Mouse (Mus musculus) intestine, embryonic 14.5 days (tissue): ENCODE data around the gene Hspg2. TPM values are rescaled to one million over a fixed set of nuclear protein-coding genes. Genes with fewer than 3 reads are reported as not detected.

Experiments used
- ATAC-seq: fragments of 200-750 bp; cut with Nextera tagmentation; replicated peaks from 2 replicates; pipeline ENCODE4 v1.8.0; 2017; ENCODE audit warnings: low read depth, moderate number of reproducible peaks, moderate TSS enrichment, moderate library complexity; ENCODE audit not compliant: low FRiP score, low TSS enrichment
- DNase-seq: peaks from one replicate; pipeline ENCODE4 v3.0.0-alpha.2; 2018; ENCODE audit warnings: low spot score
- H3K27ac ChIP-seq: fragments of 300-500 bp; sonication (generic); 2 replicates; pipeline ENCODE4 v1.5.1; 2014; ENCODE audit warnings: low read depth, mild to moderate bottlenecking, control low read depth
- H3K27me3 ChIP-seq: fragments of 300-500 bp; sonication (generic); replicated peaks from 2 replicates; pipeline ENCODE4 v1.6.1; 2014; ENCODE audit warnings: low read length, control low read depth; ENCODE audit not compliant: control insufficient read depth, insufficient read depth
- H3K36me3 ChIP-seq: fragments of 300-500 bp; sonication (generic); 2 replicates; pipeline ENCODE4 v1.6.1; 2014; ENCODE audit warnings: low read length, control low read depth; ENCODE audit not compliant: control insufficient read depth, insufficient read depth
- H3K4me1 ChIP-seq: fragments of 300-500 bp; sonication (generic); replicated peaks from 2 replicates; pipeline ENCODE4 v1.6.1; 2014; ENCODE audit warnings: low read length, control low read depth, mixed read lengths; ENCODE audit not compliant: control insufficient read depth, insufficient read depth
- H3K4me2 ChIP-seq: fragments of 300-500 bp; sonication (generic); 2 replicates; pipeline ENCODE4 v1.6.1; 2014; ENCODE audit warnings: low read length
- H3K4me3 ChIP-seq: fragments of 300-500 bp; sonication (generic); 2 replicates; pipeline ENCODE4 v1.5.1; 2014; ENCODE audit warnings: low read depth, low read length, control low read depth, mixed read lengths
- H3K9ac ChIP-seq: fragments of 300-500 bp; sonication (generic); 2 replicates; pipeline ENCODE4 v1.6.1; 2014; ENCODE audit warnings: mild to moderate bottlenecking, low read length
- H3K9me3 ChIP-seq: fragments of 300-500 bp; sonication (generic); 2 replicates; pipeline ENCODE4 v1.6.1; 2016; ENCODE audit warnings: low read length, control low read depth; ENCODE audit not compliant: control insufficient read depth
- WGBS: fragments of 180-500 bp; shearing (Covaris S2); extraction: QIAGEN DNeasy Blood & Tissue Kit; methylation state at CpG from one replicate; pipeline ENCODE4 v1.1.7; 2014; 5-methylcytosine and 5-hydroxymethylcytosine counted together
- polyA plus RNA-seq: library from polyadenylated mRNA; unstranded; fragments of >200 nt; fragmentation: Nextera tagmentation; extraction: Ambion mirVana; gene quantifications from 2 replicates; pipeline ENCODE4 v1.2.1, GENCODE M21; 2014

Hspg2 gene
- polyA plus RNA-seq, 1 experiment from 2014 or later = 49.8 TPM

DNA sequence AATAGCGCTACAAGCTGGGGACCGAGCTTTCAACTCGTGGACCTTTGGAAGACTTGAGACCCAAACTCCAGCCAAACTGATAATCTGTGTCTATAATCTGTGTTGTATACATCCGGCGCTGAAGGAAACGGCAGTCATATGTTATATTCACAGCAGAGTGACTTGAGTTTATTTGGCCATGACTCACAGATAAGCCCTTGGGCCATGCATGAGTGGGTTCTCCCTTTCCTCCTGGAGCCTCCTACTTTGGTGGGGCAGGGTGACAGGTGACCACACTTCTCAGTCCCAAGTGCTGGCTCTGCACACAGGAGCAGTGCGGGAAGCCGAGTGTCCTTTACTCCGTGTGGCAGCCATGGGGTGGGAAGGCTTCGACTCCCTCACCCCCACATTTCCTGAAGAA, 38.1 kb downstream of the Hspg2 start:
- Histone ChIP-seq H3K27me3 (no peaks in the 10 kb centered on the region), H3K4me1 (no peaks in the 10 kb centered on the region), H3K9me3 (no peaks in the 10 kb centered on the region), H3K27ac (no peak overlapping the region), H3K9ac (no peak overlapping the region), H3K4me3 (no peak overlapping the region), H3K36me3 (peaks cover 61% of the 10 kb centered on the region), H3K4me2 (no peak overlapping the region)
- no peak for DNase-seq
- ATAC-seq = no peak
- WGBS = 92% methylated on average over 10 of the region's 10 CpGs

GRCm38 (mm10) chr4:137509528-137509927, 41.0 kb downstream of the Hspg2 start:
- no peaks in the 10 kb centered on the region for H3K27me3 ChIP-seq
- H3K4me3 ChIP-seq = no peak overlapping the region
- WGBS = 66% methylated on average over 9 of the region's 9 CpGs
- ATAC-seq = no peak
- no peak overlapping the region for H3K9ac ChIP-seq
- no peak overlapping the region for H3K27ac ChIP-seq
- no peaks in the 10 kb centered on the region for H3K9me3 ChIP-seq
- no peaks in the 10 kb centered on the region for H3K4me1 ChIP-seq
- DNase-seq = no peak
- peaks cover 60% of the 10 kb centered on the region for H3K36me3 ChIP-seq
- no peak overlapping the region for H3K4me2 ChIP-seq

GRCm38 (mm10) chr4:137510021-137510696, 41.6 kb downstream of the Hspg2 start:
- Histone ChIP-seq H3K27ac (no peak overlapping the region), H3K4me2 (no peak overlapping the region), H3K9me3 (no peaks in the 10 kb centered on the region), H3K4me3 (no peak overlapping the region), H3K4me1 (no peaks in the 10 kb centered on the region), H3K9ac (no peak overlapping the region), H3K27me3 (no peaks in the 10 kb centered on the region), H3K36me3 (peaks cover 63% of the 10 kb centered on the region)
- ATAC-seq = no peak
- 87% methylated on average over 15 of the region's 15 CpGs for WGBS
- DNase-seq = no peak

GRCm38 (mm10) chr4:137512897-137513296, 44.3 kb downstream of the Hspg2 start:
- peaks cover 84% of the 10 kb centered on the region for H3K36me3 ChIP-seq

DNA sequence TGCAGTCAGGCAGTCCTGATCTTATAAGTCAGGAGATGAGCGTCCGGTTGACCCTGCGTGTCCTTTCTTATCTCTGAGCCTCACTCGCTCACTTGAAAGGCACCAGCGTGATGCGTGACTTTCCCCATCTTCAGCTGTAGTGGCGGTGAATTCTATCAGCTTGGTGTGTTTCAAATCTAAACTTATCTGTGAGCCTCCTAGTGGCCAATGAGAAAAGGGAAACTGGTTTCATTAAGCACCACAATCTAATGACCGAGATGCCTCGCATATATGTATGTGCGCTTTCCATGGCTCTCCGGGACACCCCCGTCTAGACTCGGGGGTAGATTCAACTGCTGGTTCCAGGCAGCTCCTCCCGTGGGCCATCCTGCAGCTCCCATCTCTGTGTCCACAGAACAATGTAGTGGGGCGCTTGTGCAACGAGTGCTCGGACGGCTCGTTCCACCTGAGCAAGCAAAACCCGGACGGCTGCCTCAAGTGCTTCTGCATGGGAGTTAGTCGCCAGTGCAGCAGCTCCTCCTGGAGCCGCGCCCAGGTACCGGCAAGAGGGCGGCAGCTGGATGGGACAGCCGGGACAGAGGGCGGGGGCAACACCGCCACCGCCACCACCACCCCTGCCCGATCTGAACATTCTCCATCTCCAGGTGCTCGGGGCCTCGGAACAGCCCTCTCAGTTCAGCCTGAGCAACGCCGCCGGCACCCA, 49.6 kb downstream of the Hspg2 start:
- Histone ChIP-seq H3K4me1 (no peaks in the 10 kb centered on the region), H3K36me3 (peaks cover 95% of the 10 kb centered on the region), H3K27ac (no peak overlapping the region), H3K27me3 (no peaks in the 10 kb centered on the region), H3K9me3 (no peaks in the 10 kb centered on the region), H3K4me2 (no peak overlapping the region), H3K4me3 (no peak overlapping the region), H3K9ac (no peak overlapping the region)
- ATAC-seq = no peak
- no peak for DNase-seq
- WGBS = 87% methylated on average over 36 of the region's 36 CpGs

More at GRCm38 (mm10) chr4:137512897-137513296, 44.3 kb downstream of the Hspg2 start:
- H3K9me3 ChIP-seq = no peaks in the 10 kb centered on the region
- H3K27ac ChIP-seq = no peak overlapping the region
- 83% methylated on average over 6 of the region's 6 CpGs for WGBS
- DNase-seq (no peak), ATAC-seq (no peak)
- no peak overlapping the region for H3K4me3 ChIP-seq
- H3K9ac ChIP-seq = no peak overlapping the region
- no peaks in the 10 kb centered on the region for H3K4me1 ChIP-seq
- no peaks in the 10 kb centered on the region for H3K27me3 ChIP-seq
- H3K4me2 ChIP-seq = no peak overlapping the region

DNA sequence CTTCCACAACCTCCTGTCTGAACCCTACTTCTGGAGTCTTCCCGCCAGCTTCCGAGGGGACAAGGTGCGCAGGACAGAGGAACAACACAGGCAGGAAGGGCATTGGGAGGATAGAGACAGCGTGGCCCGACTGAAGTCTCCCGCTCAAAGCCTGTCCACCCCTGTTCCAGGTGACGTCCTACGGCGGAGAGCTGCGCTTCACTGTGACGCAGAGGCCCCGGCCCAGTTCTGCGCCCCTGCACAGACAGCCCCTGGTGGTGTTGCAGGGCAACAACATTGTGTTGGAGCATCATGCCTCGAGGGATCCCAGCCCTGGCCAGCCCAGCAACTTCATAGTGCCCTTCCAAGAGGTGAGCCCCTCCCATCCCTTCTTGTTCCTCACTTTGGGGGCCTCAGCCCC, 50.2 kb downstream of the Hspg2 start:
- no peak overlapping the region for H3K4me2 ChIP-seq
- 93% methylated on average over 14 of the region's 14 CpGs for WGBS
- DNase-seq (no peak), ATAC-seq (no peak)
- H3K4me3 ChIP-seq = no peak overlapping the region
- H3K27ac ChIP-seq = no peak overlapping the region
- H3K9ac ChIP-seq = no peak overlapping the region
- H3K4me1 ChIP-seq = no peaks in the 10 kb centered on the region
- peaks cover 95% of the 10 kb centered on the region for H3K36me3 ChIP-seq
- H3K9me3 ChIP-seq = no peaks in the 10 kb centered on the region
- no peaks in the 10 kb centered on the region for H3K27me3 ChIP-seq

DNA sequence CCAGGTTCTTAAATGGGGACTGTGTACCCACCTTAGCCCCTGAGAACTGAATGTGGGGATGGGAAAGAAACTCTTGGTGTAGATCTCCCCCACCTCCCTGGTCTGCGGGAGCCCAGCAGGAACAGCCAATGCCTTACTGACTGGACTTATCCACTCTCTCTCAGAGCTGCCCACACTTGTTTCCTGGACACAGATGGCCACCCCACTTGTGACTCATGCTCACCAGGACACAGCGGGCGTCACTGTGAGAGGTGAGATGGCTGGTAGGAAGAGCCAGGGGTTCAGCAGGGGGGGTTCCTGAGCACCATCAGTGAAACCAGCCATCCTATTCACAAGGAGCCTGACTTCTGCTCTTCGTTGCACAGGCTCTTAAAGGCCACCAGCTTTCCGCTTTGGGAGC, 51.8 kb downstream of the Hspg2 start:
- no peak for ATAC-seq
- Histone ChIP-seq H3K9ac (no peak overlapping the region), H3K27me3 (no peaks in the 10 kb centered on the region), H3K27ac (no peak overlapping the region), H3K4me3 (no peak overlapping the region), H3K4me2 (no peak overlapping the region), H3K36me3 (peaks cover 93% of the 10 kb centered on the region), H3K9me3 (no peaks in the 10 kb centered on the region), H3K4me1 (no peaks in the 10 kb centered on the region)
- 95% methylated on average over 5 of the region's 5 CpGs for WGBS
- no peak for DNase-seq

- ATAC-seq = no peak
- no peak for DNase-seq
- Histone ChIP-seq H3K4me3 (no peak overlapping the region), H3K4me1 (no peaks in the 10 kb centered on the region), H3K9ac (no peak overlapping the region), H3K9me3 (no peaks in the 10 kb centered on the region), H3K36me3 (peaks cover 93% of the 10 kb centered on the region), H3K27me3 (no peaks in the 10 kb centered on the region), H3K4me2 (no peak overlapping the region), H3K27ac (no peak overlapping the region)
- 95% methylated on average over 11 of the region's 11 CpGs for WGBS
Observed at GRCm38 (mm10) chr4:137521966-137522365, 53.4 kb downstream of the Hspg2 start.

- 89% methylated on average over 1 of the region's 1 CpGs for WGBS
- Histone ChIP-seq H3K4me2 (no peak overlapping the region), H3K36me3 (peaks cover 92% of the 10 kb centered on the region), H3K9me3 (no peaks in the 10 kb centered on the region), H3K4me1 (no peaks in the 10 kb centered on the region), H3K27me3 (no peaks in the 10 kb centered on the region), H3K27ac (no peak overlapping the region), H3K4me3 (no peak overlapping the region), H3K9ac (no peak overlapping the region)
- ATAC-seq = no peak
- DNase-seq = no peak
Observed at GRCm38 (mm10) chr4:137525426-137525825, 56.9 kb downstream of the Hspg2 start.
